Mouse (Mus musculus) forebrain, embryonic 11.5 days (tissue): ENCODE measurements at regions not wholly inside any gene's neighbourhood (a gene's known extent, or its start where the extent isn't known, plus 50 kb on each side); places are given as distances from the start of the nearest gene placed in this dataset.

Source experiments
- ATAC-seq: fragments of 200-750 bp; cut with Nextera tagmentation; replicated peaks from 2 replicates; pipeline ENCODE4 v1.8.0; 2017; ENCODE audit warnings: moderate TSS enrichment; ENCODE audit not compliant: low FRiP score
- DNase-seq: peaks from one replicate; pipeline ENCODE4 v3.0.0-alpha.2; 2017; ENCODE audit warnings: low spot score
- H3K27ac ChIP-seq: fragments of 300-500 bp; sonication (generic); 2 replicates; pipeline ENCODE4 v1.5.1; 2014; ENCODE audit warnings: low read depth, low read length
- H3K27me3 ChIP-seq: fragments of 300-500 bp; sonication (generic); 2 replicates; pipeline ENCODE4 v1.6.1; 2014; ENCODE audit warnings: mild to moderate bottlenecking, low read length, mixed read lengths; ENCODE audit not compliant: control insufficient read depth, insufficient read depth
- H3K36me3 ChIP-seq: fragments of 300-500 bp; sonication (generic); 2 replicates; pipeline ENCODE4 v1.6.1; 2014; ENCODE audit warnings: mild to moderate bottlenecking, low read length, moderate library complexity, mixed read lengths; ENCODE audit not compliant: control insufficient read depth, insufficient read depth
- H3K4me1 ChIP-seq: fragments of 300-500 bp; sonication (generic); replicated peaks from 2 replicates; pipeline ENCODE4 v1.6.1; 2014; ENCODE audit warnings: low read length, mixed read lengths; ENCODE audit not compliant: control insufficient read depth, insufficient read depth
- H3K4me2 ChIP-seq: fragments of 300-500 bp; sonication (generic); 2 replicates; pipeline ENCODE4 v1.6.1; 2014; ENCODE audit warnings: low read depth, mild to moderate bottlenecking, low read length, moderate library complexity, mixed read lengths; ENCODE audit not compliant: severe bottlenecking
- H3K4me3 ChIP-seq: fragments of 300-500 bp; sonication (generic); 2 replicates; pipeline ENCODE4 v1.5.1; 2014; ENCODE audit warnings: low read depth, low read length
- H3K9ac ChIP-seq: fragments of 300-500 bp; sonication (generic); 2 replicates; pipeline ENCODE4 v1.6.1; 2014; ENCODE audit warnings: low read length
- H3K9me3 ChIP-seq: fragments of 300-500 bp; sonication (generic); 2 replicates; pipeline ENCODE4 v1.6.1; 2016; ENCODE audit warnings: low read length, mixed read lengths; ENCODE audit not compliant: control insufficient read depth
- WGBS: fragments of 180-500 bp; shearing (Covaris S2); extraction: QIAGEN DNeasy Blood & Tissue Kit; methylation state at CpG from one replicate; pipeline ENCODE4 v1.1.7; 2014; 5-methylcytosine and 5-hydroxymethylcytosine counted together

DNA sequence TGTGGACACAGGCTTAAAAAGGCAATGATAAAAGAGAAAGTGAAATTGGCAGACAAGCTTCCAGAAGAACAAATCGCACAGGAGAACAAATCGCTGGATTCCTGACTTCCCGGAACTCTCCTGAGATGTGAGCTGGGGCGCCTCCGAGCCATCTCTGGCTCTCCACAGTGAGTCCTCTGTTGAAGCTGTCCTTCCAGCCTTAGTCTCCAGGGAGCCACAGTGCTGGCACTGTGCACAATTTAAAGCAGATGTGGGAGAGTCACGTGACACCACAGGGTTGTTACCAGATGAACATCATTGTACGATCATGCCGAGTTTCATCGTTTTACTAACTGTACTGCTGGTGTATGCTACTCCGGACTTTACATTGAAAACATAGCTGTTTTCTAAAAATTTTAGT, 80.2 kb upstream of the Sox2 start:
- H3K9me3 ChIP-seq = no peaks in the 10 kb centered on the region
- no peak overlapping the region for H3K27ac ChIP-seq
- no peaks in the 10 kb centered on the region for H3K36me3 ChIP-seq
- H3K9ac ChIP-seq = no peak overlapping the region
- ATAC-seq (no peak), DNase-seq (peak; percentile 52)
- 85% methylated on average over 10 of the region's 10 CpGs for WGBS
- no peak overlapping the region for H3K4me2 ChIP-seq
- peaks cover 15% of the 10 kb centered on the region; the same call in 1 of the 2 replicates for H3K4me1 ChIP-seq
- no peaks in the 10 kb centered on the region for H3K27me3 ChIP-seq
- H3K4me3 ChIP-seq = no peak overlapping the region

DNA sequence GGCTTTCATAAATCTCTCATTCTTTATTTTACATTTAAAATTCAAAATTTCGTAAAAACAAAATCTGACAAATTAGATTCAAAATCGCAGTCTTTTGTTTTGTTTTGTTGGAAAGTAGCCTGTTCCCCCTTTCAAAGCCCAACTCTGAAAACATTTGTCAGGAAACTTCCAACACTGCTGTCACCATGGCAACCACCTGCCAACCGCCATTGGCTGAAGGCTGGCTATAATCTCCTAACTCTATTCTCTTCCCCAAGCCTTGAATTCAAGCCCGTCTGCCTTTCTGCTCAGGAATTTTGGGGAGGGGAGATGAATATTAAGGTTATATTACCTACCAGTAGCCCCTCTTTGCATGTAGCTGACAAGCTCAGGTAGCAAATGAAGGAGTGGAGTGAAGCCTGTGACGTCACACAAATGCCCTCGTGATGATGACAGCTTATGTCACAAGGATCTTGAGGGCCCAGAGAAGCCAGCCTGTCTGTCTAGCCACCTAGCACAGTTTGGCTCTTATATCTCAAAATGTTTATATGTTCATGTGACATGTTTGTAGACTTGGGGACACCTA, 82.0 kb upstream of the Sox2 start:
- H3K9ac ChIP-seq = no peak overlapping the region
- DNase-seq = peak; percentile 62
- no peaks in the 10 kb centered on the region for H3K9me3 ChIP-seq
- H3K27me3 ChIP-seq = no peaks in the 10 kb centered on the region
- no peak overlapping the region for H3K4me3 ChIP-seq
- no peak overlapping the region for H3K4me2 ChIP-seq
- WGBS = 35% methylated on average over 6 of the region's 6 CpGs
- ATAC-seq = peak; percentile 47; the same call in 1 of the 2 replicates
- H3K27ac ChIP-seq = no peak overlapping the region
- no peaks in the 10 kb centered on the region for H3K36me3 ChIP-seq
- H3K4me1 ChIP-seq = peaks cover 17% of the 10 kb centered on the region; the same call in 1 of the 2 replicates

DNA sequence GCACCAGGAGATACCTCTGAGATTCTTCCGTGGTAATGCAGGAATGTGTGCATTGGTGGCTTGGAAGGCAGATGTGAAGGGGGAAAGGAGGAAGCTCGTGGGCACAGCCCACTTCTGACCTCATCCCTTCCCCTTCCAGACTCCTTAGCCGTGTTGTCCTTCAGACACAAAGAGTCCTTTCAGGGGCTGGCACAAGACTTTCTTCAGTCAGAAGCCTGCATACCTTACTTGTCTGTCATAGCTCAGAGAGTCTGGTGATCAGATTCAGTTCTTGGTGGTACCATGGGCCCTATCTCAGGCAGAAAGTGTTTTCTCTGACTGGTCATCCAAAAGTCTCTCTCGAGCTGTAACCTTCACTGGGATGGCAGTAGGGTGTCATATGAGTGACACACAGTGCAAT, 84.8 kb upstream of the Sox2 start:
- peak; percentile 43 for DNase-seq
- H3K4me2 ChIP-seq = 0 out of 2 replicates have a peak overlapping the region, but pooled peaks have one; percentile 9
- 38% methylated on average over 4 of the region's 4 CpGs for WGBS
- H3K4me3 ChIP-seq = no peak overlapping the region
- H3K27ac ChIP-seq = no peak overlapping the region
- H3K36me3 ChIP-seq = no peaks in the 10 kb centered on the region
- no peak for ATAC-seq
- H3K9ac ChIP-seq = no peak overlapping the region
- H3K4me1 ChIP-seq = peaks cover 26% of the 10 kb centered on the region
- no peaks in the 10 kb centered on the region for H3K9me3 ChIP-seq
- H3K27me3 ChIP-seq = no peaks in the 10 kb centered on the region

DNA sequence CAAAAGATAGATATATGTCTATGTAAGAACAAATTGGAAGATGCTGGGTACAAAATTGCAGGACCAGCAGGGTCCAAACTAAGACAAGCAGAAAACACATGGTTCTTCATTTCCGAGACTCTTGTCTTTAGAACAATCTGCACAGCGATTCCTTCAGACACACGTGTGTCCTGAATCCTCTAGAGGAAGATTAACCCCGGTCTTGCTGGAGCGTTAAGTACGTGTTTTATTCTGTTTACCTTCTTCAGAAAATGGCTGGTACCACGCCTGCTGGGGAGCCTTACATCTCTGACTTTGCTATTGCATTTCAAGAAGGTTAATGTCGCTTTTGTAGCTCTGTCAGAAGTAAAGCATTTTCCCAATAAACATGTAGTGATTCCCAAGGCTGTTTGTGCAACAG, 87.3 kb upstream of the Sox2 start:
- Histone ChIP-seq H3K9ac (peak overlapping the region; percentile 52), H3K4me1 (peaks cover 32% of the 10 kb centered on the region), H3K9me3 (no peaks in the 10 kb centered on the region), H3K27me3 (no peaks in the 10 kb centered on the region), H3K4me2 (peak overlapping the region; percentile 45; the same call in 1 of the 2 replicates), H3K36me3 (no peaks in the 10 kb centered on the region), H3K27ac (no peak overlapping the region), H3K4me3 (peak overlapping the region; percentile 28; the same call in 1 of the 2 replicates)
- 38% methylated on average over 8 of the region's 8 CpGs for whole genome bisulfite sequencing
- no peak for ATAC-seq
- peak; percentile 25 for DNase-seq

DNA sequence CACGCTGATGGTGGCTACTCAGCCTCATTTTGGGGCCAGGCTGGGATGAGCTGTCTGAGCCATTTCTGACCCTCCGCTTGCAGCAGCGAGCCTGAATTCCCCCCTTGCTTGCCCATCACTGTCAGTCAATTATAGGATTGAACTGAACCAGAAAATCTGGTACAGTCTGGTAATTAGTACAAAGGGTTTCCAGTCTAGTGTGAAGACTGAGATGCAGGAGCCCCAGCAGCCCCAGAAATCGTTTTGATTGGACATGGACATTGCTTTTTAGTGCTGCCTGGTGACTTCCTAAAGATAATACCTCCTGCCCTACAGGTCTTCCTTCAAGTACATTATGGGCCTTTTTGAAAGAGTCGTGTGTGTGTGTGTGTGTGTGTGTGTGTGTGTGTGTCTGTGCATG, 88.5 kb upstream of the Sox2 start:
- Histone ChIP-seq H3K36me3 (no peaks in the 10 kb centered on the region), H3K27me3 (no peaks in the 10 kb centered on the region), H3K4me3 (peak overlapping the region; percentile 40), H3K9me3 (no peaks in the 10 kb centered on the region), H3K27ac (peak overlapping the region; percentile 89), H3K9ac (peak overlapping the region; percentile 69), H3K4me1 (peaks cover 27% of the 10 kb centered on the region), H3K4me2 (peak overlapping the region; percentile 57)
- ATAC-seq (peak; percentile 79), DNase-seq (peak; percentile 66)
- WGBS = 14% methylated on average over 5 of the region's 5 CpGs

DNA sequence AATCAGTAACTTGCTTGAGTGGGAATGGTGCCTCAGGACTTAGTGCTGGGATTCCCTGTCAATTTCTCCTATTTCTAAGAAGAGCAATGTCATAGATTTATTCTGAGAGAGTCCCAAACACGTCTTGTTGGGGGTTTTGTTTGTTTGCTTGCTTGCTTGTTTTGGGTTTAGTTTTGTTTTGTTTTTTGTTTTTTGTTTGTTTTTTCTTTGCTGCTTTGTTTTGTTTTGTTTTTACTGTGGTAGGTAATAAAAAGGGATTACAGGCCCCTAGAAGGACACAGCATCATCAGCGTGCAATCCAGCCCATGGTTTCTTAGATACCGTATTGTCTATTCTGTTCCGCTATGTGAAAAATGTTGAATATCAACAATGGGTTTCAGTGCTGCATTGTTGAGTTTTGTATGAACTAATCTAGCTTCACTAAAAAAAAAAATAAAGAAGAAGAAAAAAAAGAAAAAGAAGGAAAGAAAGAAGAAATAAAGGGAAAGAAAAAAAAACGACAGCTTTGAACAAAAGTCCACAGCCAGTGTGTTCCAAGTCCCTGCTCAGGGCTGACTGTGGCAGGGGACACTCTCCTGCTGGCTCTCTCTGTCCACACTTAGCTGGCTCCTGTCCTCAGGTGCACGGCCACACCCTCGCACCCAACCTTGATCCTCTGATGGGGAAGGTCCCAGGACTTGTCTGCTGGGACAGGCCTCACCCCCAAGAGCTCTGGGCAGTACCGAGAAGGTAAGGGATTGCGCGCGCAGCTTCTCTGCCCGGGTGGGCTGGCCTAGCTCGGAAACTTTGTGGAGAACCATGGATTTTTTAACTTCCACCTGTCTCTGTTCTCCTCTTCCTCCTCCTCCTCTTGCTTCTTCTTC, 90.1 kb upstream of the Sox2 start:
- no peaks in the 10 kb centered on the region for H3K9me3 ChIP-seq
- ATAC-seq = 0 out of 2 replicates have a peak, but pooled peaks have one; percentile 16
- H3K27me3 ChIP-seq = no peaks in the 10 kb centered on the region
- peak overlapping the region; percentile 89 for H3K27ac ChIP-seq
- no peaks in the 10 kb centered on the region for H3K36me3 ChIP-seq
- peak overlapping the region; percentile 40 for H3K4me3 ChIP-seq
- peak overlapping the region; percentile 57 for H3K4me2 ChIP-seq
- DNase-seq = peak; percentile 72
- H3K9ac ChIP-seq = peak overlapping the region; percentile 69
- WGBS = 21% methylated on average over 13 of the region's 13 CpGs
- H3K4me1 ChIP-seq = peaks cover 20% of the 10 kb centered on the region

DNA sequence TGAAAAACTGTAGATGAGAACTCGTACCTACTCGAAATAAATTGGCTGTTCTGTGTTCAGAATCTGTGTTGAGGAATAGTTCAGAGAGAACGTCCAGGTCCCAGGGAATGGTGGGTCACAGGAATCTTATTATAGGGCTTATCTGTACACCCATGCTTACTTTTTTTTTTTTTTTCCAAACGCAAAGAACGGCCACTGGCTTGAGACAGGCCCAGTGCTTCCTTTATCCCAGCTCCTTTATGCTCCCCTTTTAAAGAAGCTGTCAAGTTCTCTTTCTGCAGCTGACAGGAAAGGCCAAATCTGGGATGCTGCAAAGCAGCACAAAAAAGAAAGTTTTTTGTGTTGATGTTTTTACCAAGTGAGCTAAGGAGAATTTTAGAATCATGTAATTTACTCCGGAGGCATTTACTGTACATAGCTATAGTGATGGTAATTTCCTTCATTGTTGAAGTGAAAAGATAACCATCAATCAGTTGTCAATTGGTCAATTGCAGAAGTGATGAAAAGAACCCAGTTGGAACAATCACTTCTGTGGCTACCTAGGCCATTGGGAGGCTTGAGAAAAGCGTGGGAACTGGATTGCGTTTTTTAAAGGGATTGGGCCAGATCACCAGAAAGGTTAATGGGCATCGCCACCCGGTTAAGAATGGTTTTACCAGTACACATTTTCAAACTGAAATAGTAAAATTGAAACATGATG, 91.2 kb upstream of the Sox2 start:
- no peaks in the 10 kb centered on the region for H3K27me3 ChIP-seq
- H3K4me2 ChIP-seq = 0 out of 2 replicates have a peak overlapping the region, but pooled peaks have one; percentile 15
- no peak overlapping the region for H3K4me3 ChIP-seq
- peaks cover 18% of the 10 kb centered on the region for H3K4me1 ChIP-seq
- no peak overlapping the region for H3K9ac ChIP-seq
- peak overlapping the region; percentile 72; the same call in 1 of the 2 replicates for H3K27ac ChIP-seq
- DNase-seq = peak; percentile 48
- peak; percentile 69 for ATAC-seq
- H3K36me3 ChIP-seq = no peaks in the 10 kb centered on the region
- WGBS = 22% methylated on average over 10 of the region's 10 CpGs
- H3K9me3 ChIP-seq = no peaks in the 10 kb centered on the region

DNA sequence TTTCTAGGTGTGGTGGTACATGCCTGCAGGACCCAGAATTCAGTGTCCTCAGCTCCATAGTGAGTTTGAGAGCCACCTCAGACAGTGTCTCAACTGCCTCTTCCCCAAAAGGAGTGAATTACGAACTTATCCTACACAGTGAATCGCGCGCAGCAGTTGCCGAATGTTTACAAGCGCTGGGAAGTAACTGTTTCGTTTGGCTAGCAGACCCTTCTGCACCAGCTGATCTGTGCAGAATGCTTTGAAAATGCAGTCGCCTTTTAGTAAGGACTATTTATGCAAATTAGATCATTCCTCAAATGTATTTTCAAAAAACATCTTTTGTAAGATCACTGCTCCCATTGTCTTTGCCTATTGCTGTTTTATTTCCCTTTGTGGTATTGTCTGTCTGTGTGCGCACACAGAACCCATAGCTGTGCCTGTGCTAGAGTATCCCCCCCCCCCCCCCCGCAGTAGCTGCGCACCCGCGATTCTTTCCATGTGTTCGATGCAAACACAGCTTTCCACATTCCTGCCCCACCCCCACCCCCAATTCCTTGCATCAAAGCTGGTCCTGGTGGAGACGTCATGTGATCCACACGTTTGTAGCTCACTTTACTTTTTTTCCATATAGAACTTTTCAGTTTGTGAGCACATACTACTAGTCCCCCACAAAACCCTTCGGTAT, 97.5 kb upstream of the Sox2 start:
- H3K27me3 ChIP-seq = no peaks in the 10 kb centered on the region
- peak overlapping the region; percentile 8; the same call in 1 of the 2 replicates for H3K4me2 ChIP-seq
- H3K27ac ChIP-seq = no peak overlapping the region
- H3K4me3 ChIP-seq = no peak overlapping the region
- no peak overlapping the region for H3K9ac ChIP-seq
- peaks cover 3% of the 10 kb centered on the region; the same call in 1 of the 2 replicates for H3K4me1 ChIP-seq
- WGBS = 60% methylated on average over 16 of the region's 17 CpGs
- DNase-seq = peak; percentile 55
- H3K36me3 ChIP-seq = no peaks in the 10 kb centered on the region
- no peaks in the 10 kb centered on the region for H3K9me3 ChIP-seq
- ATAC-seq = no peak
